Mouse (Mus musculus) thymus, adult 2 months (tissue): ENCODE results near the gene Pik3r5. TPM values are rescaled to one million over a fixed set of nuclear protein-coding genes. Genes with fewer than 3 reads are reported as not detected.
A peak's percentile ranks its signal among the peaks of the same experiment; 100 is the strongest.

Experiments
- DNase-seq: peaks from one replicate; pipeline ENCODE4 v3.0.0; 2021
- H3K27ac ChIP-seq: fragments of 200-500 bp; 2 replicates; pipeline ENCODE4 v1.5.1; 2012; ENCODE audit warnings: low read length, control low read depth; ENCODE audit not compliant: control insufficient read depth, insufficient read depth
- H3K27me3 ChIP-seq: fragments of 200-500 bp; 2 replicates; pipeline ENCODE4 v1.6.1; 2012; ENCODE audit warnings: mild to moderate bottlenecking, low read length, moderate library complexity, mixed read lengths; ENCODE audit not compliant: control insufficient read depth, insufficient read depth
- H3K36me3 ChIP-seq: fragments of 200-500 bp; 2 replicates; pipeline ENCODE4 v1.6.1; 2012; ENCODE audit warnings: mild to moderate bottlenecking, low read length, moderate library complexity; ENCODE audit not compliant: control insufficient read depth, insufficient read depth
- H3K4me1 ChIP-seq: fragments of 200-500 bp; replicated peaks from 2 replicates; pipeline ENCODE4 v1.6.1; 2012; ENCODE audit warnings: low read length; ENCODE audit not compliant: control insufficient read depth, insufficient read depth
- H3K4me3 ChIP-seq: fragments of 200-500 bp; 2 replicates; pipeline ENCODE4 v1.5.1; 2012; ENCODE audit warnings: mild to moderate bottlenecking, low read length, control low read depth, moderate library complexity; ENCODE audit not compliant: control insufficient read depth, insufficient read depth
- CTCF ChIP-seq: fragments of 200-500 bp; IDR thresholded peaks from 2 replicates; pipeline ENCODE4 v1.5.1; 2012; ENCODE audit warnings: mild to moderate bottlenecking, control low read depth, low read length, moderate library complexity, borderline replicate concordance; ENCODE audit not compliant: control insufficient read depth, poor library complexity, insufficient read depth; ENCODE audit errors: extremely low read depth
- POLR2A ChIP-seq: fragments of 200-500 bp; IDR thresholded peaks from 2 replicates; pipeline ENCODE4 v1.6.1; 2012; ENCODE audit warnings: mild to moderate bottlenecking, low read length, control low read depth, moderate library complexity; ENCODE audit not compliant: control insufficient read depth, poor library complexity, insufficient read depth; ENCODE audit errors: extremely low read depth
- WGBS: fragments of 180-500 bp; shearing (Covaris S2); methylation state at CpG from one replicate; pipeline ENCODE4 v1.1.7; 2018; 5-methylcytosine and 5-hydroxymethylcytosine counted together
- polyA plus RNA-seq: library from polyadenylated mRNA; depleted of rRNA; stranded (reverse); fragments of >200 nt; gene quantifications from 2 replicates; pipeline ENCODE4 v1.2.3, GENCODE M21; 2012

Gene Pik3r5
- polyA plus RNA-seq, 1 experiment: 105 TPM

- no peaks in the 10 kb centered on the region for H3K36me3 ChIP-seq
- peak overlapping the region; percentile 67 for H3K27ac ChIP-seq
- TF ChIP-seq POLR2A: no peak
- no peak for TF ChIP-seq CTCF
- H3K4me1 ChIP-seq: peaks cover 36% of the 10 kb centered on the region
- no peaks in the 10 kb centered on the region for H3K27me3 ChIP-seq
- no peak overlapping the region for H3K4me3 ChIP-seq
- WGBS: 16% methylated on average over 3 of the region's 3 CpGs
- DNase-seq: peak; percentile 65
Observed at GRCm38 (mm10) chr11:68462716-68463115, 30.8 kb downstream of the Pik3r5 start.

GRCm38 (mm10) chr11:68464260-68464659, 32.3 kb downstream of the Pik3r5 start:
- DNase-seq: peak; percentile 37
- 6% methylated on average over 5 of the region's 5 CpGs for WGBS

DNA sequence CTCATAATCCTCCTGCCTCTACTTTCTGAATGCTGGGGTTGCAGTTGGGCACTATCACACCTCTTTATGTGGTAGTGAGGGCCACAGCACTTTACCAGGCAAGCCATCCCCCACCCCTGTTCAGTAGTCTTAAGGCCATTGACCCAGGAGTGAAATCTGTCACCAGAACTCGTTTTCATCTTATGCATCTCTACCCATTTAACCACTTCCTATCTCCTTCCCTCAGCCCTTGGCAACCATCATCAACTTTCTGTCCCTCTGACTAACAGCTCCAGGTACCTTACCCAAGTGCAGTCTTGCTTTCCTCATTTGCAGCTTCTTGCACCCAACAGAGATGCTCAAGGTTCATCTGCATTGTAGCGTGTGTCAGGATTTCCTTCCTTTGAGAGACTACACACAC, 33.2 kb downstream of the Pik3r5 start:
- no peak overlapping the region for H3K4me3 ChIP-seq
- DNase-seq: no peak
- no peak for TF ChIP-seq POLR2A
- TF ChIP-seq CTCF: no peak
- no peaks in the 10 kb centered on the region for H3K27me3 ChIP-seq
- WGBS: 46% methylated on average over 2 of the region's 2 CpGs
- H3K4me1 ChIP-seq: peaks cover 36% of the 10 kb centered on the region
- no peaks in the 10 kb centered on the region for H3K36me3 ChIP-seq
- no peak overlapping the region for H3K27ac ChIP-seq

More at GRCm38 (mm10) chr11:68464260-68464659, 32.3 kb downstream of the Pik3r5 start:
- Histone ChIP-seq H3K4me3 (no peak overlapping the region), H3K27ac (no peak overlapping the region), H3K27me3 (no peaks in the 10 kb centered on the region), H3K4me1 (peaks cover 36% of the 10 kb centered on the region), H3K36me3 (no peaks in the 10 kb centered on the region)
- no peak for TF ChIP-seq POLR2A
- TF ChIP-seq CTCF: no peak

- Histone ChIP-seq H3K4me3 (no peak overlapping the region), H3K4me1 (peaks cover 23% of the 10 kb centered on the region), H3K27ac (no peak overlapping the region), H3K27me3 (no peaks in the 10 kb centered on the region), H3K36me3 (no peaks in the 10 kb centered on the region)
- no peak for TF ChIP-seq POLR2A
- no peak for TF ChIP-seq CTCF
- WGBS: 93% methylated on average over 7 of the region's 7 CpGs
- no peak for DNase-seq
Observed at GRCm38 (mm10) chr11:68467441-68467840, 35.5 kb downstream of the Pik3r5 start.

DNA sequence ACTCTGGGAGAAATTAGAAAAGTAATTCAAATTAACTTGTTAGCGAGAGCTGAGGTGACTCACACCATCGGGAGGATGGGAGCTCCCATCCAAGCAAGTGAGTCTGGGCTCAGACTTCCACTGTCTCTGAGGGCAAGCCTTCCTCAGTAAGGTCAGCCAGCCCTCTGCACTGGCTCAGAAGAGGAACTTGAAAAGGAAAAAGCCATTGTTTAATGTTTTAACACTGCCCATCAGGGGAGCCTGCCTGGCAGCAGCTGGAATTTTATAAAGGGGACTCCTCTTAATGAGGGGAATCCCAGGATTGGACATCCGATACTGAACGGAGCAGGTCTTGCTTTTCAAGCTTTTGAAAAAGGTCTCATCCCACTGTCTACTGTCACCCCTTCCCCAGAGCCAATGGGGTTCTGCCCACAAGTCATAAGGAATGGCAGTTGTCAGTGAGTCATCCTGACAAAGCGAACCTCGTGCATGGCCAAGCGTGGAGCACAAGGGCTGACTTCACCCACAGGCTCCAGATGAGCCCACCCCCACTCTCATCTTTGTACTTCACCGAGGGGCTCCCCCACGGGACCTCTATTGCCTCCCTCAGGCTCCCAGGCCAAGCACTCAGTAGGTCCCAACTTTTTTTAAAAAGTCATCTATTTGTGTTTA, 36.2 kb downstream of the Pik3r5 start:
- WGBS: 86% methylated on average over 9 of the region's 9 CpGs
- no peak for DNase-seq

GRCm38 (mm10) chr11:68468886-68469285, 37.0 kb downstream of the Pik3r5 start:
- peaks cover 2% of the 10 kb centered on the region for H3K36me3 ChIP-seq
- H3K27ac ChIP-seq: no peak overlapping the region
- no peak overlapping the region for H3K4me3 ChIP-seq
- WGBS: 98% methylated on average over 4 of the region's 4 CpGs
- no peak for DNase-seq
- H3K4me1 ChIP-seq: peaks cover 15% of the 10 kb centered on the region
- H3K27me3 ChIP-seq: no peaks in the 10 kb centered on the region
- TF ChIP-seq CTCF (no peak), POLR2A (no peak)

More for the DNA sequence above, 36.2 kb downstream of the Pik3r5 start:
- no peaks in the 10 kb centered on the region for H3K36me3 ChIP-seq
- H3K27ac ChIP-seq: no peak overlapping the region
- H3K27me3 ChIP-seq: no peaks in the 10 kb centered on the region
- H3K4me3 ChIP-seq: no peak overlapping the region
- TF ChIP-seq CTCF: no peak
- peaks cover 19% of the 10 kb centered on the region for H3K4me1 ChIP-seq
